Mouse (Mus musculus) thymus, postnatal 14 days (tissue): ENCODE measurements around the gene Prrc2b.

Experiments used
- DNase-seq: peaks from one replicate; pipeline ENCODE4 v3.0.0; 2021

The Prrc2b gene

GRCm38 (mm10) chr2:32236760-32237487 lies 86.0 kb downstream of the Prrc2b start:
- peak; percentile 58 for DNase-seq

GRCm38 (mm10) chr2:32237571-32237970 lies 86.7 kb downstream of the Prrc2b start:
- no peak for DNase-seq

- no peak for DNase-seq
These were observed 88.0 kb downstream of the Prrc2b start for GRCm38 (mm10) chr2:32238708-32239435.

- no peak for DNase-seq
These were observed 89.7 kb downstream of the Prrc2b start for GRCm38 (mm10) chr2:32240591-32240990.

GRCm38 (mm10) chr2:32242986-32243385 lies 92.1 kb downstream of the Prrc2b start:
- no peak for DNase-seq

- no peak for DNase-seq
These were observed 95.9 kb downstream of the Prrc2b start for GRCm38 (mm10) chr2:32246741-32247140.

- DNase-seq = no peak
These were observed 97.8 kb downstream of the Prrc2b start for GRCm38 (mm10) chr2:32248377-32249361.

GRCm38 (mm10) chr2:32251791-32252527 lies 101.1 kb downstream of the Prrc2b start:
- no peak for DNase-seq

- DNase-seq = no peak
These were observed 101.8 kb downstream of the Prrc2b start for GRCm38 (mm10) chr2:32252658-32253057.

GRCm38 (mm10) chr2:32253352-32253751 lies 102.5 kb downstream of the Prrc2b start:
- no peak for DNase-seq

- no peak for DNase-seq
These were observed 103.7 kb downstream of the Prrc2b start for GRCm38 (mm10) chr2:32254563-32254962.

GRCm38 (mm10) chr2:32256273-32256672 lies 105.4 kb downstream of the Prrc2b start:
- no peak for DNase-seq

GRCm38 (mm10) chr2:32258887-32259533 lies 108.1 kb downstream of the Prrc2b start:
- DNase-seq = no peak

GRCm38 (mm10) chr2:32259657-32260417 lies 109.0 kb downstream of the Prrc2b start, which contains the start of gene Uck1:
Uck1 (minus strand) TSS chr2:32260159.
- peak; percentile 91 for DNase-seq

- DNase-seq = peak; percentile 79
These were observed 109.8 kb downstream of the Prrc2b start for GRCm38 (mm10) chr2:32260635-32261034.

- DNase-seq = no peak
These were observed 124.9 kb downstream of the Prrc2b start for GRCm38 (mm10) chr2:32275823-32276222.

GRCm38 (mm10) chr2:32282289-32282688 lies 131.4 kb downstream of the Prrc2b start:
- DNase-seq = no peak

GRCm38 (mm10) chr2:32282727-32283126 lies 131.8 kb downstream of the Prrc2b start:
- DNase-seq = peak; percentile 64

- no peak for DNase-seq
These were observed 133.1 kb downstream of the Prrc2b start for GRCm38 (mm10) chr2:32283986-32284385.
